Mouse (Mus musculus): Measurements from ENCODE around the gene Spon1.
A peak's percentile ranks its signal among the peaks of the same experiment; 100 is the strongest.

The Spon1 gene

GRCm38 (mm10) chr7:114058166-114058565 lies 292.4 kb downstream of the Spon1 start:
- no peak for DNase-seq (ENCODE audit: low spot score in 2 of 2)

- DNase-seq (ENCODE audit: low spot score in 2 of 2): no peak
Measured at GRCm38 (mm10) chr7:114058927-114059441, 293.2 kb downstream of the Spon1 start.

- no peak for DNase-seq (ENCODE audit: low spot score in 2 of 2)
Measured at GRCm38 (mm10) chr7:114060445-114060844, 294.6 kb downstream of the Spon1 start.

GRCm38 (mm10) chr7:114062451-114062850 lies 296.7 kb downstream of the Spon1 start:
- DNase-seq (ENCODE audit: low spot score in 2 of 2): no peak

GRCm38 (mm10) chr7:114063534-114063933 lies 297.7 kb downstream of the Spon1 start:
- DNase-seq (ENCODE audit: low spot score in 2 of 2): no peak

- no peak for DNase-seq (ENCODE audit: low spot score in 2 of 2)
Measured at GRCm38 (mm10) chr7:114063966-114064365, 298.2 kb downstream of the Spon1 start.

GRCm38 (mm10) chr7:114065407-114066185 lies 299.8 kb downstream of the Spon1 start:
- DNase-seq (ENCODE audit: low spot score in 2 of 2): no peak

GRCm38 (mm10) chr7:114066529-114067178 lies 300.9 kb downstream of the Spon1 start:
- peak; percentile 73 to 86 for DNase-seq (ENCODE audit: low spot score in 2 of 2)

GRCm38 (mm10) chr7:114068956-114069533 lies 303.2 kb downstream of the Spon1 start:
- DNase-seq (ENCODE audit: low spot score in 2 of 2): no peak

- no peak for DNase-seq (ENCODE audit: low spot score in 2 of 2)
Measured at GRCm38 (mm10) chr7:114069726-114070457, 304.1 kb downstream of the Spon1 start.

GRCm38 (mm10) chr7:114070458-114070840 lies 304.7 kb downstream of the Spon1 start:
- no peak for DNase-seq (ENCODE audit: low spot score in 2 of 2)

- DNase-seq (ENCODE audit: low spot score in 2 of 2): no peak
Measured at GRCm38 (mm10) chr7:114071395-114071794, 305.6 kb downstream of the Spon1 start.

GRCm38 (mm10) chr7:114071851-114072616 lies 306.2 kb downstream of the Spon1 start:
- DNase-seq (ENCODE audit: low spot score in 2 of 2): no peak

- DNase-seq (ENCODE audit: low spot score in 2 of 2): no peak
Measured at GRCm38 (mm10) chr7:114074133-114074532, 308.3 kb downstream of the Spon1 start.

- DNase-seq (ENCODE audit: low spot score in 2 of 2): no peak
Measured at GRCm38 (mm10) chr7:114074595-114074994, 308.8 kb downstream of the Spon1 start.

GRCm38 (mm10) chr7:114079343-114079742 lies 313.5 kb downstream of the Spon1 start:
- DNase-seq (ENCODE audit: low spot score in 2 of 2): no peak

GRCm38 (mm10) chr7:114080250-114080649 lies 314.5 kb downstream of the Spon1 start:
- DNase-seq (ENCODE audit: low spot score in 2 of 2): no peak

GRCm38 (mm10) chr7:114081633-114082420 lies 316.0 kb downstream of the Spon1 start:
- no peak for DNase-seq (ENCODE audit: low spot score in 2 of 2)

- DNase-seq (ENCODE audit: low spot score in 2 of 2): no peak
Measured at GRCm38 (mm10) chr7:114083088-114083487, 317.3 kb downstream of the Spon1 start.

GRCm38 (mm10) chr7:114083760-114084159 lies 318.0 kb downstream of the Spon1 start:
- DNase-seq (ENCODE audit: low spot score in 2 of 2): no peak
